Mouse (Mus musculus): ENCODE results near the gene Cryge.

The Cryge gene

GRCm38 (mm10) chr1:65010153-65010552 lies 40.8 kb downstream of the Cryge start:
- peak; percentile 80 for DNase-seq

- DNase-seq = no peak
Observed at GRCm38 (mm10) chr1:65005575-65005974, 45.4 kb downstream of the Cryge start.

GRCm38 (mm10) chr1:65004526-65004925 lies 46.4 kb downstream of the Cryge start:
- DNase-seq = no peak
